Mouse (Mus musculus): Measurements from ENCODE around the gene Cabin1. TPM values are rescaled to one million over a fixed set of nuclear protein-coding genes. Genes with fewer than 3 reads are reported as not detected.

Gene Cabin1
- polyA plus RNA-seq, 1 experiment, result 35.0 TPM

DNA sequence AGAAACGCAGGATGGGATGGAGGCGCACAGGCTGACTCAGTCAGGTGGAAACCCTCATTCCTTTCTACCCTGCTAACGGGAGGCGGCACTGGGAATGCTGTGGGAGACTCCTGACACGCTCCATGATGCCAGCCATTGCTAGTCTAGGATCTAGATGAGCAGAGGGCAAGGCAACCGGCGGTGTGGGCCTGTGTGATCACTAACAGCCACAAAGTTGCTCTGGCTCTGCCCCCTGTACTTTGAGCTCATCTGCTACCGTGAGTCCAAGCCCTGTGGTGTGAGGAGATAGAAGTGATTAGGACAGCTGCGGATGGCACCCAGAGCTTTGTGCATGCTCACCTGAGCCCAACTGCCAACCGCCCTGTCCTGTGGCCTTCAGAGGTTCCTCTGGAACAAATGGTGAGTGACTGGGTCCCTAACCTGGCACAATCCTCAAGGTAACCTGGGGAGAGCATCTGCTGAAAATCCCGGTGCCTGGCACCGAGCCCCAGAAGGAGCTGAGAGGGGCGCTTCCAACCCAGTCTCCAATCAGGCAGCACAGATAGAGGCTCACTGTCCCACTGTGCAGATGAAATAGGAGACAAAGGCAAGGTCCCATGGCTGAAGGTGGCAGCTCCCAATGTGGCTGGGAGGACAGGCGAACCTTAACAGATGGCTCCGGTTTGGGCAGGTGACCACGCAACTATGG is 112.6 kb downstream of the Cabin1 start:
- no peak overlapping the region for H3K4me3 ChIP-seq (ENCODE audit: insufficient read depth, low read length)
- TF ChIP-seq CTCF (IDR thresholded peaks at IDR 0.05; ENCODE audit: low read depth, low read length) (no peak), POLR2A (IDR thresholded peaks at IDR 0.05; ENCODE audit: borderline replicate concordance, low read depth, low read length) (no peak)
- no peak overlapping the region for H3K27ac ChIP-seq (ENCODE audit: insufficient read depth, low read depth, low read length)
- H3K4me1 ChIP-seq (ENCODE audit: control insufficient read depth, insufficient read depth, low read length), result no peaks in the 10 kb centered on the region

GRCm38 (mm10) chr10:75650306-75650902 is 113.7 kb downstream of the Cabin1 start:
- Histone ChIP-seq H3K4me3 (ENCODE audit: insufficient read depth, low read length) (no peak overlapping the region), H3K4me1 (ENCODE audit: control insufficient read depth, insufficient read depth, low read length) (no peaks in the 10 kb centered on the region), H3K27ac (ENCODE audit: insufficient read depth, low read depth, low read length) (no peak overlapping the region)
- no peak for TF ChIP-seq POLR2A (IDR thresholded peaks at IDR 0.05; ENCODE audit: borderline replicate concordance, low read depth, low read length)
- TF ChIP-seq CTCF (IDR thresholded peaks at IDR 0.05; ENCODE audit: low read depth, low read length), result no peak

DNA sequence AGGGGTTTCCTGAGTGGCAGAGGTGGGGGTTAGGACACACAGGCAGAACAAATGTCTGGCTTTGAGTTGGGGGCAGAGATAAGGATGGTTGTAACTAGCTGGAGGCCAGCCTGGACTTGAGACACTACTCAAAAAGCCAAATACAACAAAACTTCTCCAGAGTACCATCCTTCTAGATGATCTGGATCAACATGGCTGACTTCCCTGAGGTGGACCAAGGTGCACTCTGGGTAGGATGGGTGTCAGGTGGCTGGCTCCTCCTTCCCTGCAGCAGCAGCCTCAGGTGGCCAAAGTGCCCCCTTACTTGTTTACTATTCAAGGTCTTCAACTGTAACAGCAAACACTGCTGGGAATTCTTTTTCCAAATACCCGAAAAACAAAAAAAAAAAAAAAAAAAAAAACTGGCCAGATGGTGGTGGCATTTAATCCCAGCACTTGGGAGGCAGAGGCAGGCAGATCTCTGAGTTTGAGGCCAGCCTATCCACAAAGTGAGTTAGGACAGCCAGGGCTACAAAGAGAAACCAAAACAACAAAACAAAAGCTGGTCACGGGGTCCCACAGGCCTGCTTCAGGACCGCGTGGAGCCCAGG is 114.6 kb downstream of the Cabin1 start:
- TF ChIP-seq CTCF (IDR thresholded peaks at IDR 0.05; ENCODE audit: low read depth, low read length), result no peak
- TF ChIP-seq POLR2A (IDR thresholded peaks at IDR 0.05; ENCODE audit: borderline replicate concordance, low read depth, low read length), result no peak
- Histone ChIP-seq H3K27ac (ENCODE audit: insufficient read depth, low read depth, low read length) (no peak overlapping the region), H3K4me1 (ENCODE audit: control insufficient read depth, insufficient read depth, low read length) (no peaks in the 10 kb centered on the region), H3K4me3 (ENCODE audit: insufficient read depth, low read length) (no peak overlapping the region)

- Histone ChIP-seq H3K4me3 (ENCODE audit: insufficient read depth, low read length) (no peak overlapping the region), H3K27ac (ENCODE audit: insufficient read depth, low read depth, low read length) (no peak overlapping the region), H3K4me1 (ENCODE audit: control insufficient read depth, insufficient read depth, low read length) (no peaks in the 10 kb centered on the region)
- TF ChIP-seq CTCF (IDR thresholded peaks at IDR 0.05; ENCODE audit: low read depth, low read length) (no peak), POLR2A (IDR thresholded peaks at IDR 0.05; ENCODE audit: borderline replicate concordance, low read depth, low read length) (no peak)
Measured at GRCm38 (mm10) chr10:75649001-75649400, 115.1 kb downstream of the Cabin1 start.

GRCm38 (mm10) chr10:75648091-75648490 is 116.0 kb downstream of the Cabin1 start:
- H3K4me1 ChIP-seq (ENCODE audit: control insufficient read depth, insufficient read depth, low read length), result no peaks in the 10 kb centered on the region
- no peak overlapping the region for H3K4me3 ChIP-seq (ENCODE audit: insufficient read depth, low read length)
- no peak overlapping the region for H3K27ac ChIP-seq (ENCODE audit: insufficient read depth, low read depth, low read length)
- no peak for TF ChIP-seq CTCF (IDR thresholded peaks at IDR 0.05; ENCODE audit: low read depth, low read length)
- TF ChIP-seq POLR2A (IDR thresholded peaks at IDR 0.05; ENCODE audit: borderline replicate concordance, low read depth, low read length), result no peak

- Histone ChIP-seq H3K4me1 (ENCODE audit: control insufficient read depth, insufficient read depth, low read length) (no peaks in the 10 kb centered on the region), H3K4me3 (ENCODE audit: insufficient read depth, low read length) (no peak overlapping the region), H3K27ac (ENCODE audit: insufficient read depth, low read depth, low read length) (no peak overlapping the region)
- TF ChIP-seq CTCF (IDR thresholded peaks at IDR 0.05; ENCODE audit: low read depth, low read length), result no peak
- TF ChIP-seq POLR2A (IDR thresholded peaks at IDR 0.05; ENCODE audit: borderline replicate concordance, low read depth, low read length), result no peak
Measured at GRCm38 (mm10) chr10:75647362-75647761, 116.8 kb downstream of the Cabin1 start.

DNA sequence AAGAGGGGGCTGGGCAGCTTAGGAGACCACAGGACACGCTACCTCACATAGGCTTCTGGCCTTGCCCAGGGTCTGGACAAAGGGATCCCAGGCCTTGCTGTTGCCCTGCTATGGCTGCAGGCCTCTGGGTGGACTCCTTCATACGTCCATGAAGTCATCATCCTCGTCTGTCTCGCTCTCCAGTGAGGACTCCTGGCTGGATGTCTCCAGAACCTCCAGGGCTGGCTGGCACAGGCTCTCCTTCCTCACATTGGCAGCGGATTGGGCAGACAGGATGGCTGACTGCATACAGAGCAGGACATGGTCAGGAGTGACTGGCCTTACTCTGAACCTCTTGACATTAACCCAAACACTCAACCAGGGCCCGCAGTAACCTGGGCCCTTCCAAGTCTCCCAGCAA is 117.7 kb downstream of the Cabin1 start:
- no peaks in the 10 kb centered on the region for H3K4me1 ChIP-seq (ENCODE audit: control insufficient read depth, insufficient read depth, low read length)
- no peak for TF ChIP-seq CTCF (IDR thresholded peaks at IDR 0.05; ENCODE audit: low read depth, low read length)
- TF ChIP-seq POLR2A (IDR thresholded peaks at IDR 0.05; ENCODE audit: borderline replicate concordance, low read depth, low read length), result no peak
- no peak overlapping the region for H3K4me3 ChIP-seq (ENCODE audit: insufficient read depth, low read length)
- H3K27ac ChIP-seq (ENCODE audit: insufficient read depth, low read depth, low read length), result no peak overlapping the region

DNA sequence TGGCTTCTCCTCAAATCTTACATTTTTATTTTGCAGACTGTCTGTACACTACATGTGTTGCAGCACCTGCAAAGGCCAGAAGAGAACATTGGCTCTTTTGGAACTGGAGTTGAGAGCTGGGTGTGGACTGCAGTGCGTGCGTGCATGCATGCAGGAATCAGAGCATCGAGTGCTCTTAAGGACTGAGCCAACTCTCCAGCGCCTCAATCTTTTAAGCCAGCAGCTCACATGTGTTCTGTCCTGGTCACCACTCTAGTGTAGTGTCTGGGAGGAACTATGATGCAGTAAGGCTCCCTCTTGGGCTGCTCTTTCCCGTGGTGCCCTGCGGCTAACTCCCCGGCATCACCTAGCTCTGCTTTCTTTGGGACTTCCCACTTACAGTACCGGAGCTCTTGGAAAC is 118.5 kb downstream of the Cabin1 start:
- TF ChIP-seq POLR2A (IDR thresholded peaks at IDR 0.05; ENCODE audit: borderline replicate concordance, low read depth, low read length), result no peak
- no peak for TF ChIP-seq CTCF (IDR thresholded peaks at IDR 0.05; ENCODE audit: low read depth, low read length)
- no peak overlapping the region for H3K27ac ChIP-seq (ENCODE audit: insufficient read depth, low read depth, low read length)
- no peak overlapping the region for H3K4me3 ChIP-seq (ENCODE audit: insufficient read depth, low read length)
- no peaks in the 10 kb centered on the region for H3K4me1 ChIP-seq (ENCODE audit: control insufficient read depth, insufficient read depth, low read length)

GRCm38 (mm10) chr10:75643741-75644343 is 120.3 kb downstream of the Cabin1 start, which contains the start of gene Susd2:
Gene Susd2, minus strand, starts transcription at chr10:75644008.
- TF ChIP-seq CTCF (IDR thresholded peaks at IDR 0.05; ENCODE audit: low read depth, low read length) (no peak), POLR2A (IDR thresholded peaks at IDR 0.05; ENCODE audit: borderline replicate concordance, low read depth, low read length) (no peak)
- Histone ChIP-seq H3K27ac (ENCODE audit: insufficient read depth, low read depth, low read length) (no peak within 1 kb of the TSS), H3K4me3 (ENCODE audit: insufficient read depth, low read length) (no peak within 1 kb of the TSS), H3K4me1 (ENCODE audit: control insufficient read depth, insufficient read depth, low read length) (no peaks in the 10 kb centered on the region)

GRCm38 (mm10) chr10:75642891-75643290 is 121.2 kb downstream of the Cabin1 start:
- Histone ChIP-seq H3K4me1 (ENCODE audit: control insufficient read depth, insufficient read depth, low read length) (no peaks in the 10 kb centered on the region), H3K27ac (ENCODE audit: insufficient read depth, low read depth, low read length) (no peak overlapping the region), H3K4me3 (ENCODE audit: insufficient read depth, low read length) (no peak overlapping the region)
- TF ChIP-seq POLR2A (IDR thresholded peaks at IDR 0.05; ENCODE audit: borderline replicate concordance, low read depth, low read length) (no peak), CTCF (IDR thresholded peaks at IDR 0.05; ENCODE audit: low read depth, low read length) (no peak)
